Mouse (Mus musculus): ENCODE measurements around the gene Itpr1. TPM values are rescaled to one million over a fixed set of nuclear protein-coding genes. Genes with fewer than 3 reads are reported as not detected.

Itpr1 gene
- 3.6 and 5.5 TPM in 2 replicates for polyA plus RNA-seq (2014; fragmentation: Nextera tagmentation; extraction: Ambion mirVana)

GRCm38 (mm10) chr6:108212881-108213295 is at the start of gene Itpr1:
Gene Itpr1, plus strand, starts transcription at chr6:108213096.
- Histone ChIP-seq H3K9ac (replicated peaks; ENCODE audit: low read length) (peak within 1 kb of the TSS; percentile 43), H3K9me3 (ENCODE audit: control insufficient read depth, low read length) (no peaks in the 10 kb centered on the region), H3K36me3 (ENCODE audit: control insufficient read depth, insufficient read depth, low read length) (no peaks in the 10 kb centered on the region), H3K4me1 (ENCODE audit: control insufficient read depth, insufficient read depth, low read length) (peaks cover 7% of the 10 kb centered on the region; the same call in 1 of the 2 replicates), H3K4me3 (replicated peaks; ENCODE audit: low read depth, low read length) (peak within 1 kb of the TSS; percentile 55), H3K4me2 (ENCODE audit: low read length) (peak within 1 kb of the TSS; percentile 97), H3K27ac (replicated peaks; ENCODE audit: low read depth, low read length) (no peak within 1 kb of the TSS), H3K27me3 (ENCODE audit: control insufficient read depth, insufficient read depth, low read length) (0 out of 2 replicates have a peak, but pooled peaks cover 5% of the 10 kb centered on the region)
- under 1% methylated on average over 27 of the region's 27 CpGs for WGBS
- peak; percentile 97 for DNase-seq
- ATAC-seq (ENCODE audit: low FRiP score, low TSS enrichment): peak; percentile 100

- Histone ChIP-seq H3K9ac (replicated peaks; ENCODE audit: low read length) (no peak overlapping the region), H3K27me3 (ENCODE audit: control insufficient read depth, insufficient read depth, low read length) (no peaks in the 10 kb centered on the region), H3K4me1 (ENCODE audit: control insufficient read depth, insufficient read depth, low read length) (no peaks in the 10 kb centered on the region), H3K9me3 (ENCODE audit: control insufficient read depth, low read length) (no peaks in the 10 kb centered on the region), H3K4me3 (replicated peaks; ENCODE audit: low read depth, low read length) (no peak overlapping the region), H3K36me3 (ENCODE audit: control insufficient read depth, insufficient read depth, low read length) (no peaks in the 10 kb centered on the region), H3K4me2 (ENCODE audit: low read length) (no peak overlapping the region), H3K27ac (replicated peaks; ENCODE audit: low read depth, low read length) (no peak overlapping the region)
- ATAC-seq (ENCODE audit: low FRiP score, low TSS enrichment) (no peak), DNase-seq (no peak)
- WGBS: 56% methylated on average over 5 of the region's 5 CpGs
Observed at GRCm38 (mm10) chr6:108164935-108165334, 48.0 kb upstream of the Itpr1 start.

- Histone ChIP-seq H3K27me3 (ENCODE audit: control insufficient read depth, insufficient read depth, low read length) (no peaks in the 10 kb centered on the region), H3K4me3 (replicated peaks; ENCODE audit: low read depth, low read length) (no peak overlapping the region), H3K4me1 (ENCODE audit: control insufficient read depth, insufficient read depth, low read length) (no peaks in the 10 kb centered on the region), H3K4me2 (ENCODE audit: low read length) (no peak overlapping the region), H3K27ac (replicated peaks; ENCODE audit: low read depth, low read length) (no peak overlapping the region), H3K9ac (replicated peaks; ENCODE audit: low read length) (no peak overlapping the region), H3K9me3 (ENCODE audit: control insufficient read depth, low read length) (no peaks in the 10 kb centered on the region), H3K36me3 (ENCODE audit: control insufficient read depth, insufficient read depth, low read length) (no peaks in the 10 kb centered on the region)
- ATAC-seq (ENCODE audit: low FRiP score, low TSS enrichment): no peak
- no peak for DNase-seq
- WGBS: 95% methylated on average over 2 of the region's 2 CpGs
Observed at GRCm38 (mm10) chr6:108165598-108165997, 47.3 kb upstream of the Itpr1 start.

GRCm38 (mm10) chr6:108167946-108168680 is 44.8 kb upstream of the Itpr1 start:
- H3K27ac ChIP-seq (replicated peaks; ENCODE audit: low read depth, low read length): no peak overlapping the region
- ATAC-seq (ENCODE audit: low FRiP score, low TSS enrichment) (no peak), DNase-seq (no peak)
- H3K27me3 ChIP-seq (ENCODE audit: control insufficient read depth, insufficient read depth, low read length): no peaks in the 10 kb centered on the region
- H3K36me3 ChIP-seq (ENCODE audit: control insufficient read depth, insufficient read depth, low read length): peaks cover 11% of the 10 kb centered on the region
- no peaks in the 10 kb centered on the region for H3K9me3 ChIP-seq (ENCODE audit: control insufficient read depth, low read length)
- no peak overlapping the region for H3K9ac ChIP-seq (replicated peaks; ENCODE audit: low read length)
- no peak overlapping the region for H3K4me3 ChIP-seq (replicated peaks; ENCODE audit: low read depth, low read length)
- H3K4me1 ChIP-seq (ENCODE audit: control insufficient read depth, insufficient read depth, low read length): no peaks in the 10 kb centered on the region
- 79% methylated on average over 7 of the region's 7 CpGs for WGBS
- no peak overlapping the region for H3K4me2 ChIP-seq (ENCODE audit: low read length)

GRCm38 (mm10) chr6:108168723-108169122 is 44.2 kb upstream of the Itpr1 start:
- 94% methylated on average over 6 of the region's 6 CpGs for WGBS
- H3K9me3 ChIP-seq (ENCODE audit: control insufficient read depth, low read length): no peaks in the 10 kb centered on the region
- H3K36me3 ChIP-seq (ENCODE audit: control insufficient read depth, insufficient read depth, low read length): peaks cover 17% of the 10 kb centered on the region
- H3K4me3 ChIP-seq (replicated peaks; ENCODE audit: low read depth, low read length): no peak overlapping the region
- no peak for ATAC-seq (ENCODE audit: low FRiP score, low TSS enrichment)
- no peak overlapping the region for H3K4me2 ChIP-seq (ENCODE audit: low read length)
- no peak for DNase-seq
- no peak overlapping the region for H3K9ac ChIP-seq (replicated peaks; ENCODE audit: low read length)
- H3K27ac ChIP-seq (replicated peaks; ENCODE audit: low read depth, low read length): no peak overlapping the region
- H3K4me1 ChIP-seq (ENCODE audit: control insufficient read depth, insufficient read depth, low read length): no peaks in the 10 kb centered on the region
- H3K27me3 ChIP-seq (ENCODE audit: control insufficient read depth, insufficient read depth, low read length): no peaks in the 10 kb centered on the region

- no peaks in the 10 kb centered on the region for H3K9me3 ChIP-seq (ENCODE audit: control insufficient read depth, low read length)
- no peak for ATAC-seq (ENCODE audit: low FRiP score, low TSS enrichment)
- H3K4me1 ChIP-seq (ENCODE audit: control insufficient read depth, insufficient read depth, low read length): no peaks in the 10 kb centered on the region
- 94% methylated on average over 3 of the region's 3 CpGs for WGBS
- H3K36me3 ChIP-seq (ENCODE audit: control insufficient read depth, insufficient read depth, low read length): peaks cover 22% of the 10 kb centered on the region
- no peak overlapping the region for H3K4me3 ChIP-seq (replicated peaks; ENCODE audit: low read depth, low read length)
- no peak overlapping the region for H3K27ac ChIP-seq (replicated peaks; ENCODE audit: low read depth, low read length)
- H3K4me2 ChIP-seq (ENCODE audit: low read length): no peak overlapping the region
- no peaks in the 10 kb centered on the region for H3K27me3 ChIP-seq (ENCODE audit: control insufficient read depth, insufficient read depth, low read length)
- no peak for DNase-seq
- no peak overlapping the region for H3K9ac ChIP-seq (replicated peaks; ENCODE audit: low read length)
Observed at GRCm38 (mm10) chr6:108169466-108169865, 43.4 kb upstream of the Itpr1 start.

- Histone ChIP-seq H3K27ac (replicated peaks; ENCODE audit: low read depth, low read length) (no peak overlapping the region), H3K9me3 (ENCODE audit: control insufficient read depth, low read length) (no peaks in the 10 kb centered on the region), H3K4me3 (replicated peaks; ENCODE audit: low read depth, low read length) (no peak overlapping the region), H3K4me1 (ENCODE audit: control insufficient read depth, insufficient read depth, low read length) (no peaks in the 10 kb centered on the region), H3K4me2 (ENCODE audit: low read length) (no peak overlapping the region), H3K9ac (replicated peaks; ENCODE audit: low read length) (no peak overlapping the region), H3K27me3 (ENCODE audit: control insufficient read depth, insufficient read depth, low read length) (no peaks in the 10 kb centered on the region), H3K36me3 (ENCODE audit: control insufficient read depth, insufficient read depth, low read length) (peaks cover 22% of the 10 kb centered on the region)
- DNase-seq: no peak
- 100% methylated on average over 1 of the region's 1 CpGs for WGBS
- no peak for ATAC-seq (ENCODE audit: low FRiP score, low TSS enrichment)
Observed at GRCm38 (mm10) chr6:108172219-108172618, 40.7 kb upstream of the Itpr1 start.

GRCm38 (mm10) chr6:108174181-108174580 is 38.7 kb upstream of the Itpr1 start:
- H3K9ac ChIP-seq (replicated peaks; ENCODE audit: low read length): no peak overlapping the region
- H3K4me3 ChIP-seq (replicated peaks; ENCODE audit: low read depth, low read length): no peak overlapping the region
- no peaks in the 10 kb centered on the region for H3K9me3 ChIP-seq (ENCODE audit: control insufficient read depth, low read length)
- WGBS: 94% methylated on average over 3 of the region's 3 CpGs
- no peak overlapping the region for H3K4me2 ChIP-seq (ENCODE audit: low read length)
- H3K27me3 ChIP-seq (ENCODE audit: control insufficient read depth, insufficient read depth, low read length): no peaks in the 10 kb centered on the region
- H3K27ac ChIP-seq (replicated peaks; ENCODE audit: low read depth, low read length): no peak overlapping the region
- no peaks in the 10 kb centered on the region for H3K4me1 ChIP-seq (ENCODE audit: control insufficient read depth, insufficient read depth, low read length)
- DNase-seq (no peak), ATAC-seq (ENCODE audit: low FRiP score, low TSS enrichment) (no peak)
- peaks cover 22% of the 10 kb centered on the region for H3K36me3 ChIP-seq (ENCODE audit: control insufficient read depth, insufficient read depth, low read length)

GRCm38 (mm10) chr6:108179087-108179486 is 33.8 kb upstream of the Itpr1 start:
- 0 out of 2 replicates have a peak, but pooled peaks cover 3% of the 10 kb centered on the region for H3K36me3 ChIP-seq (ENCODE audit: control insufficient read depth, insufficient read depth, low read length)
- no peak overlapping the region for H3K27ac ChIP-seq (replicated peaks; ENCODE audit: low read depth, low read length)
- WGBS: 97% methylated on average over 2 of the region's 2 CpGs
- H3K4me2 ChIP-seq (ENCODE audit: low read length): no peak overlapping the region
- H3K9me3 ChIP-seq (ENCODE audit: control insufficient read depth, low read length): no peaks in the 10 kb centered on the region
- H3K9ac ChIP-seq (replicated peaks; ENCODE audit: low read length): no peak overlapping the region
- no peaks in the 10 kb centered on the region for H3K27me3 ChIP-seq (ENCODE audit: control insufficient read depth, insufficient read depth, low read length)
- H3K4me1 ChIP-seq (ENCODE audit: control insufficient read depth, insufficient read depth, low read length): no peaks in the 10 kb centered on the region
- ATAC-seq (ENCODE audit: low FRiP score, low TSS enrichment): no peak
- H3K4me3 ChIP-seq (replicated peaks; ENCODE audit: low read depth, low read length): no peak overlapping the region
- no peak for DNase-seq
